Mouse (Mus musculus): Measurements from ENCODE around the gene Vmn1r175. TPM values are rescaled to one million over a fixed set of nuclear protein-coding genes. Genes with fewer than 3 reads are reported as not detected.
"Not testable (repeated sequence)": the region's sequence is repeated elsewhere in the genome, so short reads cannot be mapped to it uniquely, and the experiment has no call there.

The Vmn1r175 gene
- not detected in 2 replicates for polyA plus RNA-seq (2014; fragmentation: Nextera tagmentation; extraction: Ambion mirVana)

DNA sequence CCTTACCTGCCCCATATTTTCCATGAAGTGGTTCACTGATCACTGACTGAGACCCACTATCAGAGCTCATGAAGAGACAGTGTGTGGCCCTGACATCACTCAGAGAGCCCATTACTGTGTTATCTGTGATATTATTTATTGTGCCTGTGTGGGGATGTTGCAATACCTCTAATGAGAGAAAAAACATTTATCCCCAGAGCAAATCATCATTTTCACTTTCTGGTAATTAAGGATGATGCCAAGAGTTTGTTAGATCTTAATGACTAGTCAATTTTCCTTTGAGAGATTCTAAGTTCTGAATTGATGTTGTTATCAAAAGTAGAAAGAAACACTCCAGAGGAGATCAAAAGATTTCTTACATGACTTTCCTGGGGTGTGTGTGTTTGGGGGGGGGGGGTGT is at the start of gene Vmn1r175:
TSS of gene Vmn1r175 (minus strand) at position 101 of the 400 bp plus-strand sequence.
- not testable (repeated sequence) for ATAC-seq (ENCODE audit: low read depth); H3K4me3 ChIP-seq (ENCODE audit: low read depth, low read length); H3K27me3 ChIP-seq (ENCODE audit: control insufficient read depth, insufficient read depth, low read length)

DNA sequence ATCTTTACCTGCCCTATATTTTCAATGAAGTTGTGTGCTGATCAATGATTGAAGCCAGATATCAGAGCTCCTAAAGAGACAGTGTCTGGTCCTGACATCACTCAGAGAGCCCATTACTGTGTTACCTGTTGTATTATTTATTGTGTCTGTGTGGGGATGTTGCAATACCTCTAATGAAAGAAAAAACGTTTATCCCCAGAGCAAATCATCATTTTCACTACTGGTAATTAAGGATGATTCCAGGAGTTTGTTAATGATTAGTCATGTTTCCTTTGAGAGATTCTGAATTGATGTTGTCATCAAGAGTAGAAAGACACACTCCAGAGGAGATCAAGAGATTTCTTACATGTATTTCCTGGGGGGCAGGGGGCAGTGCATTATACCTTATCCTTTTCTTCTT is 26.8 kb upstream of the Vmn1r175 start, which contains the start of gene Vmn1r176:
TSS of gene Vmn1r176 (minus strand) at position 101 of the 400 bp plus-strand sequence.
- H3K4me2 ChIP-seq (ENCODE audit: low read depth, low read length); H3K36me3 ChIP-seq (ENCODE audit: control insufficient read depth, insufficient read depth, low read length); H3K9me3 ChIP-seq (ENCODE audit: control insufficient read depth, low read length); H3K9ac ChIP-seq (replicated peaks; ENCODE audit: low read depth, low read length); H3K27ac ChIP-seq (ENCODE audit: low read depth, low read length); H3K4me3 ChIP-seq (ENCODE audit: low read depth, low read length); ATAC-seq (ENCODE audit: low read depth); H3K27me3 ChIP-seq (ENCODE audit: control insufficient read depth, insufficient read depth, low read length); H3K4me1 ChIP-seq (ENCODE audit: control insufficient read depth, insufficient read depth, low read length): not testable (repeated sequence)
- no CpG with 5 or more reads among the region's 1 CpGs for WGBS

More for the DNA sequence above, at the start of gene Vmn1r175:
- H3K9me3 ChIP-seq (ENCODE audit: control insufficient read depth, low read length); H3K27ac ChIP-seq (ENCODE audit: low read depth, low read length); H3K36me3 ChIP-seq (ENCODE audit: control insufficient read depth, insufficient read depth, low read length); H3K9ac ChIP-seq (replicated peaks; ENCODE audit: low read depth, low read length); H3K4me1 ChIP-seq (ENCODE audit: control insufficient read depth, insufficient read depth, low read length); H3K4me2 ChIP-seq (ENCODE audit: low read depth, low read length): not testable (repeated sequence)

DNA sequence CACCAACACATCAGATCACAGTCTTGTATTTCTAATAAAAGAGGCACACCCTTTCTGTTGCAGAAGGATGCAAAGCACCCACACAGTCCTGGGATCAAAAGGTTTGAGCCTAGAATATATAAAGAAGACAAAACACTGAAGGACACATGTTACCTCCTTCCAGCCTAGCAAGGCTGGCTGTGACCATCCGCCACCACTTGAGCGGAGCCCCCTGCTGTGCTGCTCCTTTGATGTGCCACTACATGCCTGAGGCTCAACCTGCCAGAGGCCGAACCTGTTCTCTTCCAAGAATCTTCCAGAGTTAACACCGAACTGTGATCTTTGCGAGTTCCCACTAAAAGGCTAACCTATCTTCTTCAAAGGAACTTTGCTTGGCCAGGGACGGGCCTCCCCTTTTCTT is 25.9 kb downstream of the Vmn1r175 start:
- no peak overlapping the region for H3K27ac ChIP-seq (ENCODE audit: low read depth, low read length)
- WGBS, result 80% methylated on average over 6 of the region's 6 CpGs
- no peak overlapping the region for H3K4me3 ChIP-seq (ENCODE audit: low read depth, low read length)
- H3K9me3 ChIP-seq (ENCODE audit: control insufficient read depth, low read length), result peaks cover 14% of the 10 kb centered on the region
- ATAC-seq (ENCODE audit: low read depth), result no peak
- no peaks in the 10 kb centered on the region for H3K27me3 ChIP-seq (ENCODE audit: control insufficient read depth, insufficient read depth, low read length)
- no peak overlapping the region for H3K4me2 ChIP-seq (ENCODE audit: low read depth, low read length)
- H3K9ac ChIP-seq (replicated peaks; ENCODE audit: low read depth, low read length), result no peak overlapping the region
- H3K36me3 ChIP-seq (ENCODE audit: control insufficient read depth, insufficient read depth, low read length), result no peaks in the 10 kb centered on the region
- H3K4me1 ChIP-seq (ENCODE audit: control insufficient read depth, insufficient read depth, low read length), result no peaks in the 10 kb centered on the region

Other genes with a start within 250 kb of the Vmn1r175 start
- not detected in 2 replicates for gene Vmn1r169, start 235.1 kb downstream of the Vmn1r175 start, polyA plus RNA-seq (2014; fragmentation: Nextera tagmentation; extraction: Ambion mirVana)
- gene Vmn1r170, start 204.5 kb downstream of the Vmn1r175 start, polyA plus RNA-seq (2014; fragmentation: Nextera tagmentation; extraction: Ambion mirVana), result not detected in 2 replicates
- gene Vmn1r171, start 179.9 kb downstream of the Vmn1r175 start, polyA plus RNA-seq (2014; fragmentation: Nextera tagmentation; extraction: Ambion mirVana), result not detected in 2 replicates
- gene Vmn1r172, start 152.3 kb downstream of the Vmn1r175 start, polyA plus RNA-seq (2014; fragmentation: Nextera tagmentation; extraction: Ambion mirVana), result not detected in 2 replicates
- gene Vmn1r173, start 109.9 kb downstream of the Vmn1r175 start, polyA plus RNA-seq (2014; fragmentation: Nextera tagmentation; extraction: Ambion mirVana), result not detected in 2 replicates
- gene Vmn1r174, start 58.4 kb downstream of the Vmn1r175 start, polyA plus RNA-seq (2014; fragmentation: Nextera tagmentation; extraction: Ambion mirVana), result not detected in 2 replicates
- not detected in 2 replicates for gene Vmn1r176, start 26.7 kb upstream of the Vmn1r175 start, polyA plus RNA-seq (2014; fragmentation: Nextera tagmentation; extraction: Ambion mirVana)
- gene Vmn1r177, start 55.8 kb upstream of the Vmn1r175 start, polyA plus RNA-seq (2014; fragmentation: Nextera tagmentation; extraction: Ambion mirVana), result not detected in 2 replicates
- gene Vmn1r178, start 81.4 kb upstream of the Vmn1r175 start, polyA plus RNA-seq (2014; fragmentation: Nextera tagmentation; extraction: Ambion mirVana), result not detected in 2 replicates
- not detected in 2 replicates for gene Vmn1r179, start 116.3 kb upstream of the Vmn1r175 start, polyA plus RNA-seq (2014; fragmentation: Nextera tagmentation; extraction: Ambion mirVana)
- gene Vmn1r180, start 140.0 kb upstream of the Vmn1r175 start, polyA plus RNA-seq (2014; fragmentation: Nextera tagmentation; extraction: Ambion mirVana), result not detected in 2 replicates
- gene Vmn1r181, start 164.0 kb upstream of the Vmn1r175 start, polyA plus RNA-seq (2014; fragmentation: Nextera tagmentation; extraction: Ambion mirVana), result not detected in 2 replicates
- gene V1rd19, start 191.0 kb upstream of the Vmn1r175 start, polyA plus RNA-seq (2014; fragmentation: Nextera tagmentation; extraction: Ambion mirVana), result not detected in 2 replicates
- 0.01 TPM in 1 of 2 replicates, not detected in the other for gene Vmn1r183, start 242.6 kb upstream of the Vmn1r175 start, polyA plus RNA-seq (2014; fragmentation: Nextera tagmentation; extraction: Ambion mirVana)

Data from neural tube, embryonic 14.5 days (tissue).